Comparison of ENCODE assay signal across 8 mouse cellular contexts in genomic region chr4:28813551-28814475, GRCm38 (mm10). TPM values are rescaled to one million over a fixed set of nuclear protein-coding genes. Genes with fewer than 3 reads are reported as not detected.
DNase-seq lines count a peak whose midpoint lies in the region; ATAC-seq and TF ChIP-seq lines count a peak whose summit lies in the region.

No protein-coding gene starts in this region.

- TF ChIP-seq EP300 in ES-Bruce4 (IDR thresholded peaks at IDR 0.05; ENCODE audit: insufficient read depth, low read depth, low read length), result no peak

- TF ChIP-seq CTCF in ES-Bruce4 (IDR thresholded peaks at IDR 0.05; ENCODE audit: low read depth, low read length), result no peak

- peak overlapping the region; percentile 89 for H3K9ac ChIP-seq in ES-Bruce4 (ENCODE audit: low read depth, poor library complexity, severe bottlenecking)
- H3K9ac ChIP-seq in forebrain, embryonic 12.5 days, result peak overlapping the region; percentile 87
- peak overlapping the region; percentile 93 for H3K9ac ChIP-seq in heart, embryonic 16.5 days (ENCODE audit: low read length)
- peak overlapping the region; percentile 70 for H3K9ac ChIP-seq in lung, embryonic 15.5 days

- DNase-seq in kidney, postnatal 4 days, result peak; percentile 64 to 74
- DNase-seq in retina, embryonic 14.5 days (ENCODE audit: low spot score), result peak; percentile 68
- DNase-seq in yolk sac, embryonic 10.5 days (ENCODE audit: low spot score), result peak; percentile 55

- peaks cover 2% of the 10 kb centered on the region; the same call in 1 of the 2 replicates for H3K27me3 ChIP-seq in ES-Bruce4 (ENCODE audit: control insufficient read depth, insufficient read depth, low read length, poor library complexity, severe bottlenecking)
- no peaks in the 10 kb centered on the region for H3K27me3 ChIP-seq in forebrain, embryonic 12.5 days
- H3K27me3 ChIP-seq in heart, embryonic 16.5 days (ENCODE audit: control insufficient read depth, insufficient read depth, low read length), result no peaks in the 10 kb centered on the region
- no peaks in the 10 kb centered on the region for H3K27me3 ChIP-seq in lung, embryonic 15.5 days

- H3K36me3 ChIP-seq in ES-Bruce4 (ENCODE audit: control insufficient read depth, insufficient read depth, low read length, poor library complexity, severe bottlenecking), result no peaks in the 10 kb centered on the region
- H3K36me3 ChIP-seq in forebrain, embryonic 12.5 days (replicated peaks), result no peaks in the 10 kb centered on the region
- H3K36me3 ChIP-seq in heart, embryonic 16.5 days (ENCODE audit: control insufficient read depth, insufficient read depth), result no peaks in the 10 kb centered on the region
- H3K36me3 ChIP-seq in lung, embryonic 15.5 days, result no peaks in the 10 kb centered on the region

- H3K4me3 ChIP-seq in ES-Bruce4 (ENCODE audit: low read depth, low read length), result peak overlapping the region; percentile 94
- H3K4me3 ChIP-seq in brown adipose tissue, adult 24 weeks (ENCODE audit: insufficient read depth, low read depth, low read length), result peak overlapping the region; percentile 48
- H3K4me3 ChIP-seq in forebrain, embryonic 12.5 days (replicated peaks), result peak overlapping the region; percentile 78
- H3K4me3 ChIP-seq in heart, embryonic 16.5 days (ENCODE audit: low read length), result peak overlapping the region; percentile 92
- H3K4me3 ChIP-seq in lung, embryonic 15.5 days, result peak overlapping the region; percentile 72

- H3K4me1 ChIP-seq in ES-Bruce4 (ENCODE audit: control insufficient read depth, insufficient read depth, low read length), result no peaks in the 10 kb centered on the region
- H3K4me1 ChIP-seq in brown adipose tissue, adult 24 weeks (ENCODE audit: control insufficient read depth, insufficient read depth, insufficient read length, low read length), result no peaks in the 10 kb centered on the region; the same call in 1 of the 2 replicates
- H3K4me1 ChIP-seq in forebrain, embryonic 12.5 days, result no peaks in the 10 kb centered on the region; the same call in 1 of the 2 replicates
- no peaks in the 10 kb centered on the region for H3K4me1 ChIP-seq in heart, embryonic 16.5 days (ENCODE audit: control insufficient read depth, insufficient read depth, low read length)
- H3K4me1 ChIP-seq in lung, embryonic 15.5 days, result no peaks in the 10 kb centered on the region

- peak; percentile 53 for ATAC-seq in forebrain, embryonic 12.5 days (ENCODE audit: low FRiP score)
- 0 out of 2 replicates have a peak, but pooled peaks have one; percentile 7 for ATAC-seq in heart, embryonic 16.5 days (replicated peaks; ENCODE audit: extremely low read depth, insufficient read depth, low FRiP score)
- ATAC-seq in lung, embryonic 15.5 days (ENCODE audit: borderline replicate concordance, extremely low read depth, low FRiP score, low TSS enrichment), result peak; percentile 56

- H3K27ac ChIP-seq in ES-Bruce4 (ENCODE audit: insufficient read depth, low read length), result no peak overlapping the region
- no peak overlapping the region for H3K27ac ChIP-seq in brown adipose tissue, adult 24 weeks (replicated peaks; ENCODE audit: low read depth, low read length)
- peak overlapping the region; percentile 95 for H3K27ac ChIP-seq in forebrain, embryonic 12.5 days
- H3K27ac ChIP-seq in heart, embryonic 16.5 days (ENCODE audit: low read length), result peak overlapping the region; percentile 96
- H3K27ac ChIP-seq in lung, embryonic 15.5 days, result peak overlapping the region; percentile 92

- H3K9me3 ChIP-seq in ES-Bruce4 (replicated peaks; ENCODE audit: control insufficient read depth, insufficient read depth, low read length, poor library complexity, severe bottlenecking), result no peaks in the 10 kb centered on the region
- no peaks in the 10 kb centered on the region for H3K9me3 ChIP-seq in forebrain, embryonic 12.5 days
- no peaks in the 10 kb centered on the region for H3K9me3 ChIP-seq in heart, embryonic 16.5 days (replicated peaks; ENCODE audit: control insufficient read depth, low read length)
- H3K9me3 ChIP-seq in lung, embryonic 15.5 days, result no peaks in the 10 kb centered on the region

- H3K4me2 ChIP-seq in forebrain, embryonic 12.5 days, result peak overlapping the region; percentile 73
- H3K4me2 ChIP-seq in heart, embryonic 16.5 days (ENCODE audit: low read depth, low read length), result peak overlapping the region; percentile 89
- H3K4me2 ChIP-seq in lung, embryonic 15.5 days, result peak overlapping the region; percentile 79

- TF ChIP-seq POLR2A in ES-Bruce4 (IDR thresholded peaks at IDR 0.05; ENCODE audit: insufficient read depth, low read length), result no peak

- under 1% methylated on average over 60 of the region's 94 CpGs for WGBS in forebrain, embryonic 12.5 days
- under 1% methylated on average over 87 of the region's 94 CpGs for WGBS in heart, embryonic 16.5 days
- WGBS in lung, embryonic 15.5 days, result under 1% methylated on average over 84 of the region's 94 CpGs

RNA-seq across cellular contexts. Expression of gene Epha7, which starts 0.9 kb away (rescaled TPM):
- 3.3 and 4.2 TPM in 2 replicates for polyA plus RNA-seq in ES-Bruce4 (2011; ENCODE audit: insufficient read depth, insufficient read length, low read depth, missing spikeins)
- 0.17 and 0.20 TPM in 2 replicates for polyA plus RNA-seq in brown adipose tissue, adult 24 weeks (2012; ENCODE audit: insufficient read depth, insufficient read length, missing spikeins)
- polyA plus RNA-seq in forebrain, embryonic 12.5 days (2016; fragmentation: Nextera tagmentation; extraction: Ambion mirVana), result 42.9 and 53.9 TPM in 2 replicates
- polyA plus RNA-seq in heart, embryonic 16.5 days (2015; fragmentation: Nextera tagmentation; extraction: Ambion mirVana), result 25.5 and 26.9 TPM in 2 replicates
- polyA plus RNA-seq in lung, embryonic 15.5 days (2015; fragmentation: Nextera tagmentation; extraction: Ambion mirVana), result 40.0 and 47.0 TPM in 2 replicates

Comparison
In these comparisons a context has a peak if more than half of its experiments do, and no peak if none do; other contexts are left out.
1. H3K27ac ChIP-seq: peak in forebrain, embryonic 12.5 days (single experiment), heart, embryonic 16.5 days (single experiment) and lung, embryonic 15.5 days (single experiment); none in ES-Bruce4 (single experiment) and brown adipose tissue, adult 24 weeks (single experiment).
2. Peak in every context shown above with its lines, with median percentiles within 50 percentile points of each other: H3K4me3 ChIP-seq, H3K9ac ChIP-seq, ATAC-seq, H3K4me2 ChIP-seq and DNase-seq.